Mouse (Mus musculus) stomach, embryonic 16.5 days (tissue): Measurements from ENCODE around the gene Akr1d1. TPM values are rescaled to one million over a fixed set of nuclear protein-coding genes. Genes with fewer than 3 reads are reported as not detected.

Experiments
- ATAC-seq: fragments of 200-750 bp; cut with Nextera tagmentation; 2 replicates; pipeline ENCODE4 v1.8.0; 2017; ENCODE audit warnings: moderate number of reproducible peaks, moderate TSS enrichment; ENCODE audit not compliant: insufficient read depth, low FRiP score
- H3K27ac ChIP-seq: fragments of 300-500 bp; sonication (generic); 2 replicates; pipeline ENCODE4 v1.5.1; 2014; ENCODE audit warnings: low read length
- H3K27me3 ChIP-seq: fragments of 300-500 bp; sonication (generic); 2 replicates; pipeline ENCODE4 v1.6.1; 2014; ENCODE audit warnings: low read length, control low read depth, mixed read lengths; ENCODE audit not compliant: control insufficient read depth, insufficient read depth
- H3K36me3 ChIP-seq: fragments of 300-500 bp; sonication (generic); 2 replicates; pipeline ENCODE4 v1.6.1; 2014; ENCODE audit warnings: low read length; ENCODE audit not compliant: control insufficient read depth, insufficient read depth
- H3K4me1 ChIP-seq: fragments of 300-500 bp; sonication (generic); 2 replicates; pipeline ENCODE4 v1.6.1; 2014; ENCODE audit warnings: low read length, control low read depth, mixed read lengths; ENCODE audit not compliant: control insufficient read depth, insufficient read depth
- H3K4me2 ChIP-seq: fragments of 300-500 bp; sonication (generic); 2 replicates; pipeline ENCODE4 v1.6.1; 2014; ENCODE audit warnings: low read depth, low read length, mixed read lengths
- H3K4me3 ChIP-seq: fragments of 300-500 bp; sonication (generic); replicated peaks from 2 replicates; pipeline ENCODE4 v1.5.1; 2014; ENCODE audit warnings: mild to moderate bottlenecking, low read length
- H3K9ac ChIP-seq: fragments of 300-500 bp; sonication (generic); 2 replicates; pipeline ENCODE4 v1.6.1; 2014; ENCODE audit warnings: low read length
- H3K9me3 ChIP-seq: fragments of 300-500 bp; sonication (generic); replicated peaks from 2 replicates; pipeline ENCODE4 v1.6.1; 2016; ENCODE audit warnings: low read length, control low read depth; ENCODE audit not compliant: control insufficient read depth
- WGBS: fragments of 180-500 bp; shearing (Covaris S2); extraction: QIAGEN DNeasy Blood & Tissue Kit; methylation state at CpG from one replicate; pipeline ENCODE4 v1.1.7; 2014; 5-methylcytosine and 5-hydroxymethylcytosine counted together
- polyA plus RNA-seq: library from polyadenylated mRNA; unstranded; fragments of >200 nt; fragmentation: Nextera tagmentation; extraction: Ambion mirVana; gene quantifications from 2 replicates; pipeline ENCODE4 v1.2.1, GENCODE M21; 2015

Gene Akr1d1
- polyA plus RNA-seq, 1 experiment from 2014 or later = 0.76 TPM

GRCm38 (mm10) chr6:37506909-37507515, 23.0 kb upstream of the Akr1d1 start:
- H3K36me3 ChIP-seq = no peaks in the 10 kb centered on the region
- H3K4me1 ChIP-seq = peaks cover 2% of the 10 kb centered on the region; the same call in 1 of the 2 replicates
- 0 out of 2 replicates have a peak, but pooled peaks have one; percentile 33 for ATAC-seq
- no peak overlapping the region for H3K4me3 ChIP-seq
- H3K27ac ChIP-seq = no peak overlapping the region
- H3K9ac ChIP-seq = no peak overlapping the region
- H3K4me2 ChIP-seq = no peak overlapping the region
- no peaks in the 10 kb centered on the region for H3K27me3 ChIP-seq
- 35% methylated on average over 3 of the region's 3 CpGs for WGBS
- no peaks in the 10 kb centered on the region for H3K9me3 ChIP-seq

- no peak for ATAC-seq
- no peaks in the 10 kb centered on the region for H3K36me3 ChIP-seq
- no peak overlapping the region for H3K4me3 ChIP-seq
- H3K4me1 ChIP-seq = peaks cover 2% of the 10 kb centered on the region; the same call in 1 of the 2 replicates
- H3K4me2 ChIP-seq = no peak overlapping the region
- H3K9ac ChIP-seq = no peak overlapping the region
- H3K27me3 ChIP-seq = no peaks in the 10 kb centered on the region
- H3K27ac ChIP-seq = no peak overlapping the region
- no peaks in the 10 kb centered on the region for H3K9me3 ChIP-seq
These were observed 19.2 kb upstream of the Akr1d1 start for GRCm38 (mm10) chr6:37510786-37511185.

GRCm38 (mm10) chr6:37520631-37521375, 9.2 kb upstream of the Akr1d1 start:
- no peak overlapping the region for H3K9ac ChIP-seq
- WGBS = 86% methylated on average over 13 of the region's 13 CpGs
- no peak for ATAC-seq
- H3K36me3 ChIP-seq = no peaks in the 10 kb centered on the region
- H3K27ac ChIP-seq = no peak overlapping the region
- no peaks in the 10 kb centered on the region for H3K4me1 ChIP-seq
- H3K9me3 ChIP-seq = no peaks in the 10 kb centered on the region
- no peaks in the 10 kb centered on the region for H3K27me3 ChIP-seq
- H3K4me2 ChIP-seq = no peak overlapping the region
- H3K4me3 ChIP-seq = no peak overlapping the region

GRCm38 (mm10) chr6:37532036-37532435, 2.1 kb downstream of the Akr1d1 start:
- no peaks in the 10 kb centered on the region for H3K36me3 ChIP-seq
- no peaks in the 10 kb centered on the region for H3K27me3 ChIP-seq
- H3K9me3 ChIP-seq = no peaks in the 10 kb centered on the region
- no peaks in the 10 kb centered on the region for H3K4me1 ChIP-seq
- H3K27ac ChIP-seq = no peak overlapping the region
- no peak overlapping the region for H3K4me3 ChIP-seq
- H3K9ac ChIP-seq = no peak overlapping the region
- 87% methylated on average over 3 of the region's 3 CpGs for WGBS
- ATAC-seq = no peak
- no peak overlapping the region for H3K4me2 ChIP-seq

DNA sequence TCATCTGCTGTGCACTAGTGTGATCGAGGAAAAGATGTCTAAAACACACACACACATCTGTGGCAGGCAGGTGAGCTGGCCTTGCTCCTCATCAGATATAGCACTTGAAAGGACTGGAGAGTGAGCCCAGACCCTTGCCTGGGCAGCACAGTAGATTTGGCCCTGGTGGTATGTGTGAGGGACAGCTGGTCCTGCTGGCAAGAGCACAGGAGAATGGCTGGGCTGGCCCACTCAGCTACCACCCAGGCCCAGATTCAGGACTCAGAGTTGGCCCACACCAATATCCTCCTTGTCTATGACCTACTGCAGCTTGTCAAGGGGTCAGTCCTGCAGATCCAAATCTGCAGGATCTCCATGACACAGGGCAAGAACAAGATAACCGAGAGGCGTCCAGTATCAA, 6.9 kb downstream of the Akr1d1 start:
- 74% methylated on average over 3 of the region's 3 CpGs for WGBS
- Histone ChIP-seq H3K36me3 (no peaks in the 10 kb centered on the region), H3K9me3 (no peaks in the 10 kb centered on the region), H3K9ac (no peak overlapping the region), H3K4me2 (no peak overlapping the region), H3K4me1 (no peaks in the 10 kb centered on the region), H3K4me3 (no peak overlapping the region), H3K27ac (no peak overlapping the region), H3K27me3 (no peaks in the 10 kb centered on the region)
- no peak for ATAC-seq

DNA sequence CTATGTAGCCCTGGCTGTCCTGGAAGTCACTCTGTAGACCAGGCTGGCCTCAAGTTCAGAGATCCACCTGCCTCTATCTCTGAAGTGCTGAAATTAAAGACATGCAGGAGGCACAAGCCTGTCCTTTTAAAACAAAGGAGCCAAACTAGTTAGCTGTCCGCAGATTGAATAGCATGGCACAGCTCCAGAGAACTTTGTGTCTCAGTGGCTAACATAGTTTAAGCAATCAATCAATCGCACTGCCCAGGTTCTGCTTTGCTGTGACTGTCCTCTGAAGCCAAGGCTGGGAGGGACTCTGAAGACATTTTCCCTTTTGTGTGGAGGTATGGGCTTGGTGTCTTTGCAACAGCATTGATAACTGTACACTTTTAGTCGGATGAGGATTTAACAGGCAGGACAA, 7.8 kb downstream of the Akr1d1 start:
- no peaks in the 10 kb centered on the region for H3K36me3 ChIP-seq
- no peaks in the 10 kb centered on the region for H3K4me1 ChIP-seq
- 70% methylated on average over 3 of the region's 3 CpGs for WGBS
- no peaks in the 10 kb centered on the region for H3K9me3 ChIP-seq
- H3K4me2 ChIP-seq = no peak overlapping the region
- no peak overlapping the region for H3K4me3 ChIP-seq
- H3K27ac ChIP-seq = no peak overlapping the region
- ATAC-seq = no peak
- no peaks in the 10 kb centered on the region for H3K27me3 ChIP-seq
- H3K9ac ChIP-seq = no peak overlapping the region

DNA sequence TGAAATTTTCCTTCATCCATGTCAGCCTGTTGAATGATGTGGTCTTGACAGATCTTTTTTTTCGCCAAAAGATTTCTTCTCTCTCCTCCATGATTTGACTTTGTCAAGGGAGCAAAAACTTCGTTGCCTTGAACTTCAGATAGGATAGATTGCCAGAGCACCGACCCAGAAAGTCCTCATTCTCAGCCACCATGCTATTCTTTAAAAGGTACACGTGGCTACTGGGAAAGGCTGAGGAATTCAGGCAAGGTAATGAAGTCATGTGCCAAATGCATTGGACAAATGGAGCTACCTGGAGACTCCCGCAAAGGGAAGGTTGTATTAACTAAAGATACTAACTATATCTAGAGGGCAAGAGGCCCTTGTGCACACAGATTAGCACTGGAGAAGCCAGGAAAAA, 8.8 kb downstream of the Akr1d1 start:
- ATAC-seq = no peak
- H3K4me3 ChIP-seq = no peak overlapping the region
- no peak overlapping the region for H3K4me2 ChIP-seq
- no peak overlapping the region for H3K9ac ChIP-seq
- H3K36me3 ChIP-seq = no peaks in the 10 kb centered on the region
- H3K4me1 ChIP-seq = no peaks in the 10 kb centered on the region
- no peaks in the 10 kb centered on the region for H3K9me3 ChIP-seq
- H3K27me3 ChIP-seq = no peaks in the 10 kb centered on the region
- H3K27ac ChIP-seq = no peak overlapping the region
- WGBS = 75% methylated on average over 5 of the region's 5 CpGs

DNA sequence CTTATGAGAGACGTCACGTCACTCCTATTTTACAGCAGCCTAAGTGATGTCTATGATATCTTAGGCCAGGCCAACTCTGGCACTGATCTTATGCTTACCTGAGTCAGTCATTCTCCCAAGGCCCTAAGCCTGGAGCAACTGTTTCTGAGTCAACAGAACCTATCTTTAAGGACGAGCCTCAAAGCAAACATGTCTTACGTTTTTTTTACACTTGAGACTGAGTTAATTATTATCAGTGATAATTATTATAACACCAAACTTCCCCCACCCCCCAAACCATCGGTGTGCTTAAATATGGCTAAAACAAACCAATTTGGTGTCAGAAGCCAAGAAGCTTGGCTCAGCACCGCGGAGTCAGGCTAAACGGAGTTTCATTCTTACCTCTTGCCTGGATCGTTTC, 9.4 kb downstream of the Akr1d1 start:
- no peaks in the 10 kb centered on the region for H3K4me1 ChIP-seq
- H3K27ac ChIP-seq = no peak overlapping the region
- H3K4me3 ChIP-seq = no peak overlapping the region
- H3K4me2 ChIP-seq = no peak overlapping the region
- no peaks in the 10 kb centered on the region for H3K27me3 ChIP-seq
- 62% methylated on average over 9 of the region's 9 CpGs for WGBS
- H3K36me3 ChIP-seq = no peaks in the 10 kb centered on the region
- no peak overlapping the region for H3K9ac ChIP-seq
- no peak for ATAC-seq
- H3K9me3 ChIP-seq = no peaks in the 10 kb centered on the region

- H3K9ac ChIP-seq = no peak overlapping the region
- H3K4me1 ChIP-seq = no peaks in the 10 kb centered on the region
- ATAC-seq = no peak
- no peaks in the 10 kb centered on the region for H3K36me3 ChIP-seq
- no peak overlapping the region for H3K4me2 ChIP-seq
- WGBS = 54% methylated on average over 3 of the region's 3 CpGs
- no peak overlapping the region for H3K4me3 ChIP-seq
- H3K27me3 ChIP-seq = no peaks in the 10 kb centered on the region
- no peak overlapping the region for H3K27ac ChIP-seq
- H3K9me3 ChIP-seq = no peaks in the 10 kb centered on the region
These were observed 10.1 kb downstream of the Akr1d1 start for GRCm38 (mm10) chr6:37540113-37540512.
